Mouse (Mus musculus): ENCODE measurements around the gene Gpc5. TPM values are rescaled to one million over a fixed set of nuclear protein-coding genes. Genes with fewer than 3 reads are reported as not detected.

Gpc5 gene
- polyA plus RNA-seq, 1 experiment, result not detected

- TF ChIP-seq POLR2A (IDR thresholded peaks at IDR 0.05; ENCODE audit: low read depth, low read length) (no peak), CTCF (IDR thresholded peaks at IDR 0.05; ENCODE audit: extremely low read depth, insufficient read length, insufficient replicate concordance, low read depth, low read length) (no peak)
- Histone ChIP-seq H3K27me3 (ENCODE audit: control insufficient read depth, insufficient read depth, low read length) (no peaks in the 10 kb centered on the region), H3K27ac (ENCODE audit: insufficient read depth, low read depth, low read length) (no peak overlapping the region), H3K4me3 (ENCODE audit: low read depth, low read length) (no peak overlapping the region), H3K4me1 (ENCODE audit: control insufficient read depth, insufficient read depth, insufficient read length, low read length) (no peaks in the 10 kb centered on the region), H3K36me3 (ENCODE audit: control insufficient read depth, insufficient read depth, low read length) (no peaks in the 10 kb centered on the region)
- 49% methylated on average over 2 of the region's 2 CpGs for whole genome bisulfite sequencing
These were observed 15.5 kb downstream of the Gpc5 start for GRCm38 (mm10) chr14:115107467-115107866.

- 61% methylated on average over 9 of the region's 9 CpGs for WGBS
- TF ChIP-seq CTCF (IDR thresholded peaks at IDR 0.05; ENCODE audit: extremely low read depth, insufficient read length, insufficient replicate concordance, low read depth, low read length) (no peak), POLR2A (IDR thresholded peaks at IDR 0.05; ENCODE audit: low read depth, low read length) (no peak)
- Histone ChIP-seq H3K4me3 (ENCODE audit: low read depth, low read length) (no peak overlapping the region), H3K27me3 (ENCODE audit: control insufficient read depth, insufficient read depth, low read length) (no peaks in the 10 kb centered on the region), H3K4me1 (ENCODE audit: control insufficient read depth, insufficient read depth, insufficient read length, low read length) (no peaks in the 10 kb centered on the region), H3K36me3 (ENCODE audit: control insufficient read depth, insufficient read depth, low read length) (no peaks in the 10 kb centered on the region), H3K27ac (ENCODE audit: insufficient read depth, low read depth, low read length) (no peak overlapping the region)
These were observed 26.6 kb downstream of the Gpc5 start for GRCm38 (mm10) chr14:115118626-115119025.

- Histone ChIP-seq H3K27me3 (ENCODE audit: control insufficient read depth, insufficient read depth, low read length) (no peaks in the 10 kb centered on the region), H3K4me1 (ENCODE audit: control insufficient read depth, insufficient read depth, insufficient read length, low read length) (no peaks in the 10 kb centered on the region), H3K27ac (ENCODE audit: insufficient read depth, low read depth, low read length) (no peak overlapping the region), H3K36me3 (ENCODE audit: control insufficient read depth, insufficient read depth, low read length) (no peaks in the 10 kb centered on the region), H3K4me3 (ENCODE audit: low read depth, low read length) (no peak overlapping the region)
- TF ChIP-seq CTCF (IDR thresholded peaks at IDR 0.05; ENCODE audit: extremely low read depth, insufficient read length, insufficient replicate concordance, low read depth, low read length), result no peak
- no peak for TF ChIP-seq POLR2A (IDR thresholded peaks at IDR 0.05; ENCODE audit: low read depth, low read length)
- 79% methylated on average over 3 of the region's 3 CpGs for WGBS
These were observed 56.8 kb downstream of the Gpc5 start for GRCm38 (mm10) chr14:115148821-115149220.

- no peak for TF ChIP-seq POLR2A (IDR thresholded peaks at IDR 0.05; ENCODE audit: low read depth, low read length)
- no peak for TF ChIP-seq CTCF (IDR thresholded peaks at IDR 0.05; ENCODE audit: extremely low read depth, insufficient read length, insufficient replicate concordance, low read depth, low read length)
- H3K4me3 ChIP-seq (ENCODE audit: low read depth, low read length), result no peak overlapping the region
- no peaks in the 10 kb centered on the region for H3K4me1 ChIP-seq (ENCODE audit: control insufficient read depth, insufficient read depth, insufficient read length, low read length)
- H3K27ac ChIP-seq (ENCODE audit: insufficient read depth, low read depth, low read length), result no peak overlapping the region
- 79% methylated on average over 4 of the region's 4 CpGs for WGBS
- no peaks in the 10 kb centered on the region for H3K36me3 ChIP-seq (ENCODE audit: control insufficient read depth, insufficient read depth, low read length)
- H3K27me3 ChIP-seq (ENCODE audit: control insufficient read depth, insufficient read depth, low read length), result no peaks in the 10 kb centered on the region
These were observed 64.6 kb downstream of the Gpc5 start for GRCm38 (mm10) chr14:115156597-115156996.

GRCm38 (mm10) chr14:115177322-115177836, 85.4 kb downstream of the Gpc5 start:
- WGBS, result 69% methylated on average over 3 of the region's 3 CpGs
- Histone ChIP-seq H3K4me3 (ENCODE audit: low read depth, low read length) (no peak overlapping the region), H3K4me1 (ENCODE audit: control insufficient read depth, insufficient read depth, insufficient read length, low read length) (no peaks in the 10 kb centered on the region), H3K36me3 (ENCODE audit: control insufficient read depth, insufficient read depth, low read length) (no peaks in the 10 kb centered on the region), H3K27ac (ENCODE audit: insufficient read depth, low read depth, low read length) (no peak overlapping the region), H3K27me3 (ENCODE audit: control insufficient read depth, insufficient read depth, low read length) (no peaks in the 10 kb centered on the region)
- TF ChIP-seq CTCF (IDR thresholded peaks at IDR 0.05; ENCODE audit: extremely low read depth, insufficient read length, insufficient replicate concordance, low read depth, low read length) (no peak), POLR2A (IDR thresholded peaks at IDR 0.05; ENCODE audit: low read depth, low read length) (no peak)

GRCm38 (mm10) chr14:115179925-115180324, 87.9 kb downstream of the Gpc5 start:
- TF ChIP-seq POLR2A (IDR thresholded peaks at IDR 0.05; ENCODE audit: low read depth, low read length), result no peak
- TF ChIP-seq CTCF (IDR thresholded peaks at IDR 0.05; ENCODE audit: extremely low read depth, insufficient read length, insufficient replicate concordance, low read depth, low read length), result no peak
- no peak overlapping the region for H3K4me3 ChIP-seq (ENCODE audit: low read depth, low read length)
- H3K27ac ChIP-seq (ENCODE audit: insufficient read depth, low read depth, low read length), result no peak overlapping the region
- WGBS, result 65% methylated on average over 5 of the region's 5 CpGs
- no peaks in the 10 kb centered on the region for H3K36me3 ChIP-seq (ENCODE audit: control insufficient read depth, insufficient read depth, low read length)
- H3K4me1 ChIP-seq (ENCODE audit: control insufficient read depth, insufficient read depth, insufficient read length, low read length), result no peaks in the 10 kb centered on the region
- H3K27me3 ChIP-seq (ENCODE audit: control insufficient read depth, insufficient read depth, low read length), result no peaks in the 10 kb centered on the region

GRCm38 (mm10) chr14:115188256-115188655, 96.2 kb downstream of the Gpc5 start:
- Histone ChIP-seq H3K27ac (ENCODE audit: insufficient read depth, low read depth, low read length) (no peak overlapping the region), H3K27me3 (ENCODE audit: control insufficient read depth, insufficient read depth, low read length) (no peaks in the 10 kb centered on the region), H3K36me3 (ENCODE audit: control insufficient read depth, insufficient read depth, low read length) (no peaks in the 10 kb centered on the region), H3K4me1 (ENCODE audit: control insufficient read depth, insufficient read depth, insufficient read length, low read length) (no peaks in the 10 kb centered on the region), H3K4me3 (ENCODE audit: low read depth, low read length) (no peak overlapping the region)
- TF ChIP-seq POLR2A (IDR thresholded peaks at IDR 0.05; ENCODE audit: low read depth, low read length) (no peak), CTCF (IDR thresholded peaks at IDR 0.05; ENCODE audit: extremely low read depth, insufficient read length, insufficient replicate concordance, low read depth, low read length) (no peak)
- WGBS, result 74% methylated on average over 8 of the region's 8 CpGs
